Mouse (Mus musculus) thymus, adult 2 months (tissue): ENCODE data around the gene Cd84.

Source experiments
- CTCF ChIP-seq: fragments of 200-500 bp; IDR thresholded peaks from 2 replicates; pipeline ENCODE4 v1.5.1; 2012; ENCODE audit warnings: mild to moderate bottlenecking, control low read depth, low read length, moderate library complexity, borderline replicate concordance; ENCODE audit not compliant: control insufficient read depth, poor library complexity, insufficient read depth; ENCODE audit errors: extremely low read depth
- POLR2A ChIP-seq: fragments of 200-500 bp; IDR thresholded peaks from 2 replicates; pipeline ENCODE4 v1.6.1; 2012; ENCODE audit warnings: mild to moderate bottlenecking, low read length, control low read depth, moderate library complexity; ENCODE audit not compliant: control insufficient read depth, poor library complexity, insufficient read depth; ENCODE audit errors: extremely low read depth

GRCm38 (mm10) chr1:171826164-171826563, 13.3 kb upstream of the Cd84 start:
- TF ChIP-seq CTCF (no peak), POLR2A (no peak)
